Mouse (Mus musculus): ENCODE results near the gene Hs3st4. TPM values are rescaled to one million over a fixed set of nuclear protein-coding genes. Genes with fewer than 3 reads are reported as not detected.

Gene Hs3st4
- polyA plus RNA-seq, 1 experiment from 2014 or later: 13.4 TPM

DNA sequence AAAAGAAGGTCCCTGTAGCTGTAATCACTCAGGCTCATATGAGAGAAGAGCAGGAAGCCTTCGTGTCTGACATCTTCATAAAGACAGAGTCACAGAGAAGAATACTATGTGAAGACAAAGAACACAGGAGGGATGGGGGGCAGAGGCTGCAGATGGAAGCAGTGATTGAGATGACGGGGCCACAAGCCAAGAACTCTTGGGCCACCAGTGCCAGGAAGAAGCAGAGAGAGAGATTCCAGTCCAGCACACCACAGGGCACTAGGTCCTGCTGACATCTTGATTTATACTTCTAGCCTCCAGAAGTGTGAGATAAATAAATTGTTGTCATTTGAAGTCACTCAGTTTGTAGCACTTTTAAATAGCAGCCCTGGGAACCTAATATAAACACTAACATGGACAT is 168.2 kb downstream of the Hs3st4 start:
- WGBS: 81% methylated on average over 2 of the region's 2 CpGs
- no peak for ATAC-seq (replicated peaks)
- no peaks in the 10 kb centered on the region for H3K4me1 ChIP-seq

DNA sequence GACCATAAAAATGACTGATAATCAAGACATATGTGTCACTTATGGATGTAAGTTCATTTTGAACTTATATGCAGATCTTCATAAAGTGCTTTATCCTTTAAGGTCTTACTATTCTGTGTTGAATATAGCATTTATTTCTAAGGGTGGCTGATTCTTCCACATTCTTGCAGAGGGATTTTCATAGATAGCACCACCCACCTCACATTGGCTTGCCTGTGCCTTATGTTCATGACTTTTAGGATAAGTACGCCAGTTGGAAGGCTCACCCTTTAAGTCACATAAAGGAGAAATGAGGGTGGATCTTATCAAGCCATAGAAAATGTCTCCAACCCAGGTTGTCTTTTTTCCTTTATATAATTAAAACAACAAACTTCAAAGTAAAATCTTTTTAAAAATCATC is 180.6 kb downstream of the Hs3st4 start:
- H3K4me3 ChIP-seq: no peak overlapping the region
- peaks cover 4% of the 10 kb centered on the region; the same call in 1 of the 2 replicates for H3K4me1 ChIP-seq
- no peak overlapping the region for H3K4me2 ChIP-seq (replicated peaks)
- no peak for ATAC-seq (replicated peaks)
- no peak overlapping the region for H3K27ac ChIP-seq (replicated peaks)
- WGBS: 84% methylated on average over 1 of the region's 1 CpGs
- H3K36me3 ChIP-seq: no peaks in the 10 kb centered on the region
- no peaks in the 10 kb centered on the region for H3K9me3 ChIP-seq
- H3K9ac ChIP-seq (replicated peaks): no peak overlapping the region
- no peaks in the 10 kb centered on the region for H3K27me3 ChIP-seq

More for the DNA sequence above, 168.2 kb downstream of the Hs3st4 start:
- no peak overlapping the region for H3K27ac ChIP-seq (replicated peaks)
- no peak overlapping the region for H3K9ac ChIP-seq (replicated peaks)
- H3K27me3 ChIP-seq: no peaks in the 10 kb centered on the region
- no peaks in the 10 kb centered on the region for H3K9me3 ChIP-seq
- H3K4me3 ChIP-seq: no peak overlapping the region
- no peaks in the 10 kb centered on the region for H3K36me3 ChIP-seq
- H3K4me2 ChIP-seq (replicated peaks): no peak overlapping the region

GRCm38 (mm10) chr7:124166229-124166628 is 183.6 kb downstream of the Hs3st4 start:
- Histone ChIP-seq H3K4me1 (peaks cover 4% of the 10 kb centered on the region; the same call in 1 of the 2 replicates), H3K4me3 (no peak overlapping the region), H3K9me3 (no peaks in the 10 kb centered on the region), H3K27ac (replicated peaks) (peak overlapping the region; percentile 18), H3K9ac (replicated peaks) (no peak overlapping the region), H3K36me3 (no peaks in the 10 kb centered on the region), H3K4me2 (replicated peaks) (no peak overlapping the region), H3K27me3 (no peaks in the 10 kb centered on the region)
- ATAC-seq (replicated peaks): peak; percentile 48; the same call in 1 of the 2 replicates
- WGBS: 48% methylated on average over 1 of the region's 1 CpGs

- no peak overlapping the region for H3K4me2 ChIP-seq (replicated peaks)
- H3K27ac ChIP-seq (replicated peaks): no peak overlapping the region
- peaks cover 4% of the 10 kb centered on the region; the same call in 1 of the 2 replicates for H3K4me1 ChIP-seq
- H3K9ac ChIP-seq (replicated peaks): no peak overlapping the region
- H3K27me3 ChIP-seq: no peaks in the 10 kb centered on the region
- no peaks in the 10 kb centered on the region for H3K9me3 ChIP-seq
- no peak for ATAC-seq (replicated peaks)
- H3K36me3 ChIP-seq: no peaks in the 10 kb centered on the region
- H3K4me3 ChIP-seq: no peak overlapping the region
- WGBS: 84% methylated on average over 2 of the region's 2 CpGs
Measured at GRCm38 (mm10) chr7:124168796-124169195, 186.1 kb downstream of the Hs3st4 start.

DNA sequence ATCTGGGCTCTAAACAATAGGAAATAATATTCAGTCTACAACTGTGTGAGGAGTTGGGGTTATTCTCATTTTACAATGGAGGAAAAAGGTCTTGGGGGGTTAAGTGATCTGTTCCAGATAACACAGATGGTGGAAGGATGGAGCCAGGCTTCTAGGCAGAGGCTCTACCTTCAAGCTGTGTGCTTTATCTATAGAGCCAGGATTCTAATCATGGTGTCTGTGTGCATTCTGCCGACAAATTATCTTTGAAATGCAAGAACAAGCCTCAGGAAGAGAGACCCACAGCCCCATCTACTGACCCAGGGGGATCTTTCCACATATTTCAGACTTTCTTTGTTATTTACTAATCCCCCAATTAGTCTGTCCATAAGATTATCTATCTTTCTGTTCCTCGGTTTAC is 187.3 kb downstream of the Hs3st4 start:
- Histone ChIP-seq H3K4me3 (no peak overlapping the region), H3K27ac (replicated peaks) (no peak overlapping the region), H3K9ac (replicated peaks) (no peak overlapping the region), H3K9me3 (no peaks in the 10 kb centered on the region), H3K36me3 (no peaks in the 10 kb centered on the region), H3K27me3 (no peaks in the 10 kb centered on the region), H3K4me2 (replicated peaks) (no peak overlapping the region), H3K4me1 (peaks cover 4% of the 10 kb centered on the region; the same call in 1 of the 2 replicates)
- no peak for ATAC-seq (replicated peaks)
- WGBS: 79% methylated on average over 2 of the region's 2 CpGs

- no peaks in the 10 kb centered on the region for H3K36me3 ChIP-seq
- no peaks in the 10 kb centered on the region for H3K27me3 ChIP-seq
Measured at GRCm38 (mm10) chr7:124171992-124172391, 189.3 kb downstream of the Hs3st4 start.

DNA sequence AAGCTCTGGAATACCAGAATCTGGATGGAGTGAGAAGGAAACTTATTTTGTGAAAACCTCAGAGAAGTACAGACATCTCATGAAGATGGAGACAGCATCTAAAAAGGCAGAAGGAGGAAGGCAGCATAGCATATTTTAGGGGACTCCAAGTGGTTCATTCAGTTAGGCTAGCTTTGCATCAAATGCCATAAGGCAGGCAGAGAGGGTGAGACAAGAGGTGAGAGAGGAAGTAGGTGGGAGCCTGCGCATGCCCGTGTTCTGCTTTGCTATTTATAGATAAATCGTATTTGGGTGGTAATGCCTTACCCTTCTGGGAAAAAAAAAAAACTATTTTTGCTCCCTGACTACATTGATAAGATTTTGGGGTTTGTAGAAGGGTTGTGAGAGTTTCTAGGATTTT is 198.3 kb downstream of the Hs3st4 start:
- H3K4me1 ChIP-seq: no peaks in the 10 kb centered on the region
- no peak overlapping the region for H3K4me3 ChIP-seq
- H3K27me3 ChIP-seq: no peaks in the 10 kb centered on the region
- no peak for ATAC-seq (replicated peaks)
- H3K9ac ChIP-seq (replicated peaks): no peak overlapping the region
- H3K9me3 ChIP-seq: no peaks in the 10 kb centered on the region
- H3K27ac ChIP-seq (replicated peaks): no peak overlapping the region
- 85% methylated on average over 3 of the region's 3 CpGs for whole genome bisulfite sequencing
- H3K4me2 ChIP-seq (replicated peaks): no peak overlapping the region
- no peaks in the 10 kb centered on the region for H3K36me3 ChIP-seq

More at GRCm38 (mm10) chr7:124171992-124172391, 189.3 kb downstream of the Hs3st4 start:
- Histone ChIP-seq H3K9me3 (no peaks in the 10 kb centered on the region), H3K4me2 (replicated peaks) (no peak overlapping the region), H3K27ac (replicated peaks) (no peak overlapping the region; the same call in 1 of the 2 replicates), H3K9ac (replicated peaks) (no peak overlapping the region), H3K4me1 (no peaks in the 10 kb centered on the region), H3K4me3 (no peak overlapping the region)
- no peak for ATAC-seq (replicated peaks)

GRCm38 (mm10) chr7:124184693-124185092 is 202.0 kb downstream of the Hs3st4 start:
- no peak overlapping the region for H3K4me2 ChIP-seq (replicated peaks)
- 81% methylated on average over 1 of the region's 1 CpGs for WGBS
- ATAC-seq (replicated peaks): no peak

GRCm38 (mm10) chr7:124198811-124199570 is 216.3 kb downstream of the Hs3st4 start:
- Histone ChIP-seq H3K27me3 (no peaks in the 10 kb centered on the region), H3K4me1 (no peaks in the 10 kb centered on the region), H3K9me3 (no peaks in the 10 kb centered on the region), H3K4me3 (no peak overlapping the region), H3K4me2 (replicated peaks) (no peak overlapping the region), H3K9ac (replicated peaks) (no peak overlapping the region), H3K27ac (replicated peaks) (no peak overlapping the region), H3K36me3 (no peaks in the 10 kb centered on the region)
- no peak for ATAC-seq (replicated peaks)
- 78% methylated on average over 6 of the region's 6 CpGs for WGBS

More at GRCm38 (mm10) chr7:124184693-124185092, 202.0 kb downstream of the Hs3st4 start:
- Histone ChIP-seq H3K4me1 (no peaks in the 10 kb centered on the region), H3K27me3 (no peaks in the 10 kb centered on the region), H3K9me3 (no peaks in the 10 kb centered on the region), H3K27ac (replicated peaks) (no peak overlapping the region), H3K9ac (replicated peaks) (no peak overlapping the region), H3K4me3 (no peak overlapping the region), H3K36me3 (no peaks in the 10 kb centered on the region)

DNA sequence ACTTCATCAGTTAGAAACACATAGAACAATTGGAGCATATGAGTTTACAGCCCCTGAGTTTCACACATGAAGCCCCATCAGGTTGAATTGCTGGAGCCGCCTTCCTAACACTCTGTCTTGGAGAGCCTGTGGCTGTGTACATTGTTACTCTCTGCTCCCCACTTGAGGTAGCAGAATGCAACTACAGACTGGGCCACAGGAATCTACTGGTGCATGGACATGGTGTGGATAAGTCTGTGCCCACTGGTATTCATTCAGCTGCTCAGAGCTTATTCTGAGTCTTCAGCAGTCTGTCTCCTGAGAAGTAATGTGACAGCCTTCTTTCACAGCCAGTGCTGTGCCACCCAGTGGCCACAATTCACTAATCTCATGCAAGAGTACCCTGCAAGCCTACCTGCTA is 234.3 kb downstream of the Hs3st4 start:
- no peak for ATAC-seq (replicated peaks)
- peaks cover 9% of the 10 kb centered on the region for H3K4me1 ChIP-seq
- no peaks in the 10 kb centered on the region for H3K36me3 ChIP-seq
- H3K9ac ChIP-seq (replicated peaks): no peak overlapping the region
- no peaks in the 10 kb centered on the region for H3K9me3 ChIP-seq
- no peak overlapping the region for H3K4me3 ChIP-seq
- WGBS: 79% methylated on average over 1 of the region's 1 CpGs
- H3K27ac ChIP-seq (replicated peaks): no peak overlapping the region
- no peaks in the 10 kb centered on the region for H3K27me3 ChIP-seq
- H3K4me2 ChIP-seq (replicated peaks): no peak overlapping the region

DNA sequence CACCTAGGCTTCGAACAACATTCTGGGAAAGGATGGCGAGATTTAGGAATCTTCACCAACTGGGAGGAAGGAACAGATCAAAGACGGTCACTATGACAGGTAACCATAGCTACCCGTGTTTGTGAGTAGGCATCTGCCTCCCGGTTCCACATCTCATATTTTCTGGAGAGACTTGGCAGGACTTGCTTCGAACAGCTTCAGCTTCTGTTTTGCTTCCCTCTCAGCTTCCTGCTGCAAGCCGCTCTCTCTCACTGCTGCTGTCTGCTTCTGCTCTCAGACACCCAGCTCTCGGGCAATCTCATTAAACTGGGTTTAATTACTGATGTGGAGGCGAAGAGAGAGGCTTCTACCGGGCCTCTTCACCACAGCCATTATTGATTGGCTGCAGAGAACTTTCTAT is 237.9 kb downstream of the Hs3st4 start:
- no peak overlapping the region for H3K9ac ChIP-seq (replicated peaks)
- H3K9me3 ChIP-seq: no peaks in the 10 kb centered on the region
- no peaks in the 10 kb centered on the region for H3K36me3 ChIP-seq
- no peak overlapping the region for H3K4me2 ChIP-seq (replicated peaks)
- H3K27me3 ChIP-seq: no peaks in the 10 kb centered on the region
- no peak overlapping the region for H3K27ac ChIP-seq (replicated peaks)
- no peak overlapping the region for H3K4me3 ChIP-seq
- no peak for ATAC-seq (replicated peaks)
- WGBS: 54% methylated on average over 10 of the region's 10 CpGs
- peaks cover 9% of the 10 kb centered on the region for H3K4me1 ChIP-seq

- no peak overlapping the region for H3K9ac ChIP-seq (replicated peaks)
- ATAC-seq (replicated peaks): no peak
Measured at GRCm38 (mm10) chr7:124237896-124238670, 255.4 kb downstream of the Hs3st4 start.

More at GRCm38 (mm10) chr7:124237896-124238670, 255.4 kb downstream of the Hs3st4 start:
- no peaks in the 10 kb centered on the region for H3K36me3 ChIP-seq
- H3K4me3 ChIP-seq: no peak overlapping the region
- peaks cover 12% of the 10 kb centered on the region; the same call in 1 of the 2 replicates for H3K4me1 ChIP-seq
- no peak overlapping the region for H3K4me2 ChIP-seq (replicated peaks)
- H3K27me3 ChIP-seq: no peaks in the 10 kb centered on the region
- H3K9me3 ChIP-seq: no peaks in the 10 kb centered on the region
- H3K27ac ChIP-seq (replicated peaks): no peak overlapping the region
- WGBS: 90% methylated on average over 4 of the region's 4 CpGs

Data from forebrain, embryonic 15.5 days (tissue).